8 mouse cellular contexts compared by ENCODE assay signal in genomic region chr7:36697856-36698588, GRCm38 (mm10). TPM values are rescaled to one million over a fixed set of nuclear protein-coding genes. Genes with fewer than 3 reads are reported as not detected.
DNase-seq lines count a peak whose midpoint lies in the region; ATAC-seq and TF ChIP-seq lines count a peak whose summit lies in the region.

TSS of gene Tshz3 (plus strand) at chr7:36698118.

- CTCF ChIA-PET in Patski (lab: Charles Lee): no interaction called here

- H3K4me2 ChIP-seq in hindbrain, embryonic 13.5 days: peak within 1 kb of the TSS; percentile 92

- H3K27ac ChIP-seq in hindbrain, embryonic 13.5 days: peak within 1 kb of the TSS; percentile 96

- in situ Hi-C loops in Patski (cut with MboI; ENCODE audit: low pct_unique_long_range_greater_than_20kb): loop anchor here (10.0 to 25.0 kb wide), 2 partner anchors 611 to 657 kb away; no protein-coding TSS in a partner anchor

- peaks cover 72% of the 10 kb centered on the region for H3K4me1 ChIP-seq in hindbrain, embryonic 13.5 days (replicated peaks)

- H3K9me3 ChIP-seq in hindbrain, embryonic 13.5 days: no peaks in the 10 kb centered on the region

- H3K27me3 ChIP-seq in Patski: peaks cover 35% of the 10 kb centered on the region
- H3K27me3 ChIP-seq in hindbrain, embryonic 13.5 days: peaks cover 22% of the 10 kb centered on the region

- peak within 1 kb of the TSS; percentile 95 for H3K9ac ChIP-seq in hindbrain, embryonic 13.5 days

- peak within 1 kb of the TSS; percentile 90 for H3K4me3 ChIP-seq in hindbrain, embryonic 13.5 days

- no peak for TF ChIP-seq CTCF in Patski (IDR thresholded peaks at IDR 0.05)

- WGBS in hindbrain, embryonic 13.5 days: 2% methylated on average over 44 of the region's 88 CpGs

- DNase-seq in Patski (ENCODE audit: low read depth, low spot score): no peak
- peak; percentile 75 to 78 for DNase-seq in cerebellum, adult 18-20 months
- no peak for DNase-seq in frontal cortex, adult 2 months (ENCODE audit: extremely low spot score in 1 of 2, low spot score in 1 of 2)
- DNase-seq in layer of hippocampus, postnatal 36 days: peak; percentile 63 to 67
- DNase-seq in lung, postnatal 10 days: peak; percentile 84
- peak; percentile 85 for DNase-seq in retina, postnatal 1 day

- peak; percentile 61 for ATAC-seq in Patski
- ATAC-seq in hindbrain, embryonic 13.5 days (ENCODE audit: low FRiP score): peak; percentile 70
- ATAC-seq in activated CD4-positive, CD25-positive, alpha-beta regulatory T cell, adult 4 months: no peak

- H3K36me3 ChIP-seq in hindbrain, embryonic 13.5 days: peaks cover 4% of the 10 kb centered on the region; the same call in 1 of the 2 replicates

- POLR2A ChIA-PET in Patski (lab: Charles Lee): no interaction called here

RNA-seq across cellular contexts. Expression of gene Tshz3, which starts in this region (rescaled TPM):
- polyA plus RNA-seq in Patski (2021): 7.5 TPM
- polyA plus RNA-seq in frontal cortex, adult 2 months (2012; rRNA removed): 14.8 and 18.1 TPM in 2 replicates
- 37.1 and 39.9 TPM in 2 replicates for polyA plus RNA-seq in hindbrain, embryonic 13.5 days (2015; fragmentation: Nextera tagmentation; extraction: Ambion mirVana)
- total RNA-seq in layer of hippocampus, postnatal 36 days (2021): 10 to 100 TPM; 12.4 to 12.9 TPM
- polyA plus RNA-seq in activated CD4-positive, CD25-positive, alpha-beta regulatory T cell, adult 4 months (2017; shearing (Covaris generic)): under 1 TPM in 1 of 2 experiments, not detected in 1; 0.77 TPM

Comparison
In these comparisons a context has a peak if more than half of its experiments do, and no peak if none do; other contexts are left out.
1. DNase-seq: peak in cerebellum, adult 18-20 months (2 of 2), layer of hippocampus, postnatal 36 days (2 of 2), lung, postnatal 10 days (single experiment) and retina, postnatal 1 day (single experiment); none in Patski (single experiment) and frontal cortex, adult 2 months (0 of 2).